Mouse (Mus musculus): ENCODE results near the gene Ipmk.

DNA sequence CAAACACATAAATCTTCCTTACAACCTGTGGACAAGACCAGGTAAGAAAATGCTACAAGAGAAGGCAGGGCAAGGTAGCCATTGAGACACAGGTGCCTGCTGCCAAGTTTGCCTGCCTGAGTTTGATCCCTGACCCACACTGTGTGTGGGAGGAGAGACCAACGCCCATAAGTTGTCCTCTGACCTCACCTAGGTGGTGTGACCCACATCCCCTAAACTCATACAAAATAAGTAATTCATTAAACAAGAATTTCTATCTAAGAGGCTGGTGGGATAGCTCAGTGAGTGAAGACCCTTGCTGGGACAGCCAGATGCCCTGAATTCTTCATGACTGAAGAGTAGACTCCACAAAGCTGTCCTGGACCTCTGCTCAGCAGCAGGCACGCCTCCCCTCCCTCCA lies 7.4 kb upstream of the Ipmk start:
- TF ChIP-seq POLR2A (IDR thresholded peaks at IDR 0.05; ENCODE audit: control insufficient read depth, extremely low read depth, insufficient read depth, low read length, poor library complexity) (no peak), CTCF (IDR thresholded peaks at IDR 0.05; ENCODE audit: borderline replicate concordance, control insufficient read depth, extremely low read depth, insufficient read depth, low read length, poor library complexity) (no peak)
